ENCODE assay signal across 17 mouse cellular contexts in genomic region chr3:21744107-21744506, GRCm38 (mm10).
"Had no signal": no experiment of that assay in that cellular context is flagged by ENCODE, and none has a peak within 500 bp of the region (broad histone marks: within the 10 kb centered on the region; RNA-seq: fewer than 3 reads in every experiment).

No protein-coding gene starts in this region.

- H3K27me3 ChIP-seq: neural tube, embryonic 12.5 days; neural tube, embryonic 13.5 days; neural tube, embryonic 15.5 days; stomach, embryonic 15.5 days had no signal

- H3K4me1 ChIP-seq: neural tube, embryonic 12.5 days; neural tube, embryonic 13.5 days; neural tube, embryonic 15.5 days; stomach, embryonic 15.5 days had no signal

- H3K9ac ChIP-seq: neural tube, embryonic 12.5 days; neural tube, embryonic 13.5 days; neural tube, embryonic 15.5 days; stomach, embryonic 15.5 days had no signal

- DNase-seq: retina, postnatal 1 day; right cerebral cortex, adult 18-20 months; right cerebral cortex, postnatal 14 days; right cerebral cortex, postnatal 25 days; right cerebral cortex, postnatal 4 days; spleen, adult 18-20 months; thymus, adult 18-20 months; thymus, adult 2 months; thymus, postnatal 14 days; thymus, postnatal 25 days; thymus, postnatal 36 days; thymus, postnatal 4 days had no signal

- H3K36me3 ChIP-seq: neural tube, embryonic 12.5 days; neural tube, embryonic 13.5 days; neural tube, embryonic 15.5 days; stomach, embryonic 15.5 days had no signal

- H3K9me3 ChIP-seq: neural tube, embryonic 12.5 days; neural tube, embryonic 13.5 days; neural tube, embryonic 15.5 days; stomach, embryonic 15.5 days had no signal

- H3K27ac ChIP-seq: neural tube, embryonic 12.5 days; neural tube, embryonic 13.5 days; neural tube, embryonic 15.5 days; stomach, embryonic 15.5 days; stomach, postnatal 0 days had no signal

- H3K4me2 ChIP-seq: neural tube, embryonic 12.5 days; neural tube, embryonic 13.5 days; neural tube, embryonic 15.5 days; stomach, embryonic 15.5 days had no signal

- H3K4me3 ChIP-seq: neural tube, embryonic 12.5 days; neural tube, embryonic 13.5 days; neural tube, embryonic 15.5 days; stomach, embryonic 15.5 days had no signal
